Mouse (Mus musculus) frontal cortex, postnatal 25 days (tissue): Measurements from ENCODE around the gene Gm21981.

Source experiments
- DNase-seq, 2 experiments: peaks; one replicate each; pipeline ENCODE4 v3.0.0; 2022; ENCODE audit warnings: low spot score in 2 of 2

Gm21981 gene

DNA sequence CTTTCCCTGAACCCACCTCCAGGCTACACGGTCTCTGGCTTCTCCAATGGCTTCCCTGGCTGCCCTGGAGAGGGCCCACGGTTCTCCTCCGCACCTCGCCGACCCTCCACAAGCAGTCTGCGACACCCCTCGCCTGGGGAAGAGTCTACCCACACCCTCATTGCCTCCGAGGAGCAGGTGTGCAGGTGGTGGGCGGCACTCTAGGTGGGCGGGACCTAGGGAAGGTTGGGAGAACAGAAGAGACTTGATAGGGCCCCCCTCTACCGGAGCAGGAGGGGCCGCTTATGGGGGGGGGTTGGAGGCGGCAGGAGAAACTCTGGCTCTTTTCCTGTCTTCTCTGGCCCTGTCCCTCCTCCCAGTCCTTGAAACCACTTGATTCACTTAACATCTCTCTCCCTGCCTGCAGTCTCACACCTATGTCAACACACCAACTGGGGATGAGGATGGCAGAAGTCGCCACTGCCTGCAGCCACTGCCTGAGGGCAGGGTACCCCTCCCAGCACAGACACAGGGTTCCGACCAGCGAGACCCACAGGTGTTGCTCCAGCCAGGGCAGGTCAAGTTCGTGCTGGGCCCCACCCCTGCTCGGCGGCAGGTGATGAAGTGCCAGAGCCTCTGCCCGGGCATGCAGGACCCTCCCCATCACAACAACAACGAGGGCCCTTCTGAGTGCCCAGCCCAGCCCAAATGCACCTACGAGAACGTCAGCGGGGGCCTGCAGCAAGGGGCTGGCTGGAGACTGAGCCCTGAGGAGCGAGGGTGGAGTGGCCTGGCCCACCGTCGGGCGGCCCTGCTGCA lies 8.5 kb upstream of the Gm21981 start:
- DNase-seq: no peak

DNA sequence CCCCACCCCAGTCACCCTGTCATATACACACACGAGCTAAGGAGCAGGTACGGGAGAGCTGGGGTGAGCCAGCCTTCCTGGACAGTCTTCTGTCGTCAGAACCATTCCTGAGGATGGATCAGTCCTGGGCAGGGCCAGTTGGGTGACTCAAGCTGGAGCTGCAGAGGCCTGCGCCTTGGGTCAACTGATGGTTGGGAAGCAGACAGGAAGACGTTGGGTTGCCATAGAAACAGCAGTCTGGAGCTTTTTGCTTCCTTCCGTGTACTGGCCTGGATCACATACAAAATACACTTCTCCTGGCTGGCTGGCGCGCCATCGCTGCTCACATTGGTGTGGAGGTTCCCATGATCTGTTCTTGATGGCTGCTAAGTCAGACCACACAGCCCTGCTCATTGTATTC lies 7.5 kb upstream of the Gm21981 start:
- DNase-seq: no peak

DNA sequence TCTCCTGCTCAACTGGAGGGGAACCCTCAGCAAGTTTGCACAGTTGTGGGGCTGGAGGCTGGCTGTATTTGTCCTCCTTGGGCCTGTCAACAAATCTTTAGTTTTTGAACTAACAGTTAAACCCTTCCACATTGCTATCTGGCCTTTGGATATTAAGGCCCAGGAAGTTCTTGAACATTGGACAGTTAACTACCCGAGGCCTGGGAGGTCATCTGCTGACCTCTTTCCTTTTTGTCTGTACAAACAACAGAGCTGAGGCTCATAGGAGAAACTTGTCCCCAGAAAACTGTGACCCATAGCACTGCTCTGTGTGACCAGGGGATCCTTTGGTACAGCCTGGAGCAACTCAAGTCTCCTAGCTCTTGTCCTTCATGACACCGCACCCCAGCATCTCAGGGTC lies 4.8 kb upstream of the Gm21981 start:
- DNase-seq: no peak

DNA sequence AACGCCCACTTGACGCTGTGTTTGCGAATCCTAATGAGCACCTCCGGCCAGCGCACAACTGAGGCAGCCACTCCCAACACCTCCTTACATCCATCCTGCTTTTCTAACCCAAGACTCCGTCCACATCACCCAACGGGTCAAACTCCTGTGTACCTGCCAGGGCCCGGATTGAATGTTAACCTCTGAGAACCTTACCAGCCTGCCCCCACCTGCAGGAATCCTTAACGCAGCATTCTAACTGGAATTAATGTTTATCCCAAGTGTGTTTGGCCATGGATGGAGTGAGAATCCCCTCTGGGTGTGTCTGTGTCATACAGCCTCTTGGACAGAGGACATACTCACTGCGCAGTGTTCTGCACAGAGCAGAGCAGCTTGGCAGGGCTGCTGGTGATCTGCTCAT lies 3.9 kb upstream of the Gm21981 start:
- DNase-seq: no peak

DNA sequence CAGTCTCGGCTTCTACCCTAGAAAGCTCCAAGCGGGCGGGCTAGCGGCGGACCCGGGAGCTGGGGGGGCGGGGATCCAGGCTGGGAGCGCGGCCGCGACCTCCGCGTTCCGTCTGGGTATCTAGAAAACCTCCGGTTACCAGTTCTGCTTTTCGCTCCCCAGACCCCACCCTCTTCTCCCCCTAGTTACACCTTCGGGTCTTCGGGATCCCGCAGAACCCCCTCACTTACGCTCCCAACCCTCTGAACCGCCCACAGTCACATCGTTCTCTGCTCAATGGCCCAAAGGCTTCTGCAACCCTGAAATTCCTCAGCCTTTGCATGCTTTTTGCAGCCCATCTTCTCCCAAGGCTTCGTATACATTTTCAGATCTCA lies 1.1 kb upstream of the Gm21981 start:
- DNase-seq: no peak

DNA sequence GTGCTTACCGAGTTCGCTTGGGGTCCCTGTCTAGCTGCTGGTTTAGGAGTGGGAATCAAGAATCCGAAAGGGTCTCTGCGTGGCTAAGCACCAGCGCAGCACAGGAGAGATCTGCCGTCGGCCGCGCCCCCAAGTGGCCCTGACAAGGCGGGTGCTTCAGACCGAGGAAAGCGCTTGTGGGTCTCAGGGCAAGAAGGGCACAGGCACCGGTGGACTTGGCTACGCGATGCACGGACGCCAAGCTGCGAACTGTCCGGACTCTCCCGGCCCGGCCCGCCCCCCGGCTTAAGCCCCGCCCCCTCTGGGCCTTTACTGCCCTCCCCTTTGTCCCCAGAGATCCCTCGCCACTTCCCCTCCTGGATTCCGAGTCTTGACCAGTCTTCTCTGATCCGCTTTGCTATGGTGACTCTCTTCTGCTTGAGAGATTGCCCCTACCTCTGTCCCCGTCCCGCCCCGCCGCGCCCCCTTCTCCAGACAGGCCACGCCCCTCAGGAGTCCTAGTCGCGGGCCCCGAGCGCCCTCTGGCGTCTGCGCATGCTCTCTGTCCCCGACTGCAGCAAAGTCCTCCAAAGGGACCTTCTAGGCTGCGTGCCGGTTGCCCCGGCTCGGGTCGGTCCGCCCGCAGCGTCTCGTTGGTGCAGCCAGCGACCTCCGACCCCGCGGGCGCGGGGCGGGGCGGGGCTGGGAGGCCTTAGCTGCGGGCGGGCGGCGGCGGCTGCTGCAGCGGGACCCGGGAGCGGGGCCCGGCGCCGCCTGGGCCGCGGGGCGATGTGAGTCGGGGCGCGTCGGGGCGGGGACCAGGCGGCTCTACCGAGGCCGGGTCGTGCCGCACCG lies 465 bp upstream of the Gm21981 start, which contains the start of gene Prickle4:
Gene Prickle4, minus strand, starts transcription at position 234 of the 834 bp plus-strand sequence.
- DNase-seq: peak; percentile 92 to 96

DNA sequence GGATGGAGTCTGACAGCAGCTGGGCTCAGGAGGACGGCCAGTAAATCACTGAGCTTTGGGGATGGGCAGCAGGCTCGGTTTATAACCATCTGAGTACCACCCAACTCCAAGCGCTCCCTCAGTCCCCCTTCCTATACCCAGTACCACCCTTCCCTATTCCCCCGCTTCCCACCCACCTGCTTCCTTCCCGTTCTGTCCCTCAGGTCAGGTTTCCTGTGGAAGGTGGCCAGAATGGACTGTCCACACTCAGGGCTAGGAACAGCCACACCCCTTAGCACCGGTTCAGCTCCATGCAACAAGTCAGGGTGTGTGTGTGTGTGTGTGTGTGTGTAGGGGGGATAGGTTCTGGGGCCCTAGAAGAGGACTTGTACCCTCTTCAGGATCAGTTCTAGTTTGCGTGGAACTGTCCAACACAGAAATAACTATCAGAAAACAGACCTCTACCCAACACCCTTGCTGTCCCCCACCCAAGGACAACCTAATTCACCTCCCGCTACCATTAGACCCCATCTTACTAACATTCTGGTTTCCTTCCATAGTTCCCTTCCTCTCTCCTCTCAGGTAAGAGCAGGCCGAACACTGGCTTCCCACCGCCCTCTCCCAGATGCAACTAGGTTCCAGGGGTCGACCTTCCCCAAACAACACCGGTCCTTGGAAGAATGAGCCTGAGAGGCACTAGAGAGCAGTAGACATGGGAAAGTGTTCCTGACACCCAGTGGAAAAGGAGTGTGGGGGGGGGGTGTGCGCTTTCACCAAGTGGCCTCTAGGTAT lies 399 bp downstream of the Gm21981 start:
- DNase-seq: no peak

DNA sequence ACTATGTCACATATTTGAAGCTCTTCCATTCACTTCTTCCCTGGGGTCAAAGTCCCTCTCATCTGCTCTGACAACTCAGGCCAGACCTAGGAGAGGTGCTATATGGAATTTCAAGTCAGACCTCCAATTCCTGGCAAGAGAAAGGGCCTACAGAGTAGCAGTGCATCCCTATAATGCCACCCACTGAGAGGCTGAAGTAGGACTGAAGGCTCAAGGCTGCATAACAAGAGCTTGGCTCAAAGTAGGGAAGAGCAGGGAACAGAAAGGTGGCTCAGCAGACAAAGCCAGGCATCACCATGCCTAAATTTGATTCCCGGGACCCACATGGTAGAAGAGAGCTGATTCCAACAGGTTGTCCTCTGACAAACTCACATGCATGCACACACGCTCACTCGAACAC lies 2.6 kb downstream of the Gm21981 start:
- DNase-seq: no peak

DNA sequence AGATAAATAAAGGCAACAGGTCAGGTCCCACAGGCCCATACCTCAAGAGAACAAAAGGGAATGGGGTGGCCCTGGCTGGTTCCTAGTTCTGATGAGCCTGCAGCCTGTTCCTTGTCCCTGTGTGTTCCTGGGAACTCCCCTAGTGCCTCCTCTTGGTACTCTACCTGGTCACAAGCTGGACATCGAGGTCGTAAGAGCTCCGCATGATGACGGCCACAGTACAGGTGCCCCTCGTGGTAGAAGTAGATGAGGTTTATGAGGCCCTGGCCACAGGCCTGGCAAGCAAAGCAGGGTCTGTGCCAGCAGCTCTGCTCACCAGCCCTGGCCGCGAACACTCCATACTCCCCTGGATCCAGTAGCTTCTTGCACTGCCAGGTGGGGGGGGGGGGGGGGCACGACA lies 4.4 kb downstream of the Gm21981 start:
- DNase-seq: no peak

DNA sequence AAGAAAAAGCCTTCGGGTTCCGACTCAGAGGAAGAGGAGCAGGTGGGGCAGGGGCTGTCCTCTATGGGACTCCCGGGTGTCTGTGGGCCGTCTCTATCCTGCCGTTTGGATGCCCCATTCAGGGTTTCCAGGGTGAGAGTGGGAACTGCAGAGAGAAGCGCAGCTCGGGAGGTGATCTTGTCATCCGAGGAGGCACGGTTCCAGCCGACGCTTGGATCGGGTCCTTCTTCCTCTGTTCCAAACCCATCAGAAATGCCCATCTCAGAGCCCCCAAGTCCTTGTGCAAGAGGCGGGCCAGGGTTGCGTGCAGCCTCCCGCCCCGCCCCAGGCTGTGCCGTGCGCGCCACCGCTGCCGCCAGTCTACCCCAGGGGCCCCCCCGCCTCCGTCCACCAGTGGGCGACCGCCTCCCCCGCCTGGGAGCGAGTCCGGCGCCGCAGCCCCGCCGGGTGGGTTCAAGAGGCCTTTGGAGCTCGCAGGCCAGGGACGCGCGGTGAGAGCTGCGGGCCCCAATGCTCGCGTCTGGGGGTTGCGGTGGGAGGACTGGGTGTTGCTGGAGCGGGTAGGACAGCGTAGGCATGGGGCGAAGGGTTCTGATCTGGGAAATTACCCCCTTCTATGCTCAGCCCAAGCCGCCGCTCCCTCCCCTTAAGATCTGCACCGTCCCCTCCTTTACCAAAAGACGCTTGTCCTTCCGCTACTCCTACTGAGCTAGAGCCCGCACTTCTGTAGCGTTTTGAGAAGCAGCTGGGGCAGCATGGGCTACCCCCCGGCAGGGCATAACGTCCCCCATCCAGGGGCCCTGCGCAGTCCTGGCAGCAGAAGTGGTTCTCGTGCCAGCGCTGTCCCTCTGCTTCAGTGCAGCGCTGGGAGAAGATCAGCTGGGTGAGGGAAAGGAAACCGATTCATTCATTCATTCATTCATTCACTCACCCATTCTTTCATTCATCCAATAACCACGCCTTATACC lies 5.4 kb downstream of the Gm21981 start, which contains the start of gene Frs3:
Gene Frs3, plus strand, starts transcription at position 423 of the 968 bp plus-strand sequence.
- DNase-seq: peak; percentile 61 to 68

DNA sequence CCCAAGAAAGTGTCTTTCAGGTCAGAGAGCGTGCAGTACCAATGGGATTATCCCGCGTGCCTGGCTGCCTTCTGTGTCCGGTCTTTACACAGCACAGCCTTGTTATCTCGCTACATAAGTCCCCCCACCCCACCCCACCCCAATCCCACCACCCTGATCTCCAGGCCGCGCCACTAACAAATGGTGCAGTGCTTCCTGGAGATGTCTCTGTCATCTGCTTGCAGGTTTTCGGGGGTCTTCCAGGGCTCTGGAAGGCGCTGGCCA lies 6.0 kb downstream of the Gm21981 start, which contains the start of gene Tomm6:
Gene Tomm6, minus strand, starts transcription at position 43 of the 264 bp plus-strand sequence.
- no peak for DNase-seq

DNA sequence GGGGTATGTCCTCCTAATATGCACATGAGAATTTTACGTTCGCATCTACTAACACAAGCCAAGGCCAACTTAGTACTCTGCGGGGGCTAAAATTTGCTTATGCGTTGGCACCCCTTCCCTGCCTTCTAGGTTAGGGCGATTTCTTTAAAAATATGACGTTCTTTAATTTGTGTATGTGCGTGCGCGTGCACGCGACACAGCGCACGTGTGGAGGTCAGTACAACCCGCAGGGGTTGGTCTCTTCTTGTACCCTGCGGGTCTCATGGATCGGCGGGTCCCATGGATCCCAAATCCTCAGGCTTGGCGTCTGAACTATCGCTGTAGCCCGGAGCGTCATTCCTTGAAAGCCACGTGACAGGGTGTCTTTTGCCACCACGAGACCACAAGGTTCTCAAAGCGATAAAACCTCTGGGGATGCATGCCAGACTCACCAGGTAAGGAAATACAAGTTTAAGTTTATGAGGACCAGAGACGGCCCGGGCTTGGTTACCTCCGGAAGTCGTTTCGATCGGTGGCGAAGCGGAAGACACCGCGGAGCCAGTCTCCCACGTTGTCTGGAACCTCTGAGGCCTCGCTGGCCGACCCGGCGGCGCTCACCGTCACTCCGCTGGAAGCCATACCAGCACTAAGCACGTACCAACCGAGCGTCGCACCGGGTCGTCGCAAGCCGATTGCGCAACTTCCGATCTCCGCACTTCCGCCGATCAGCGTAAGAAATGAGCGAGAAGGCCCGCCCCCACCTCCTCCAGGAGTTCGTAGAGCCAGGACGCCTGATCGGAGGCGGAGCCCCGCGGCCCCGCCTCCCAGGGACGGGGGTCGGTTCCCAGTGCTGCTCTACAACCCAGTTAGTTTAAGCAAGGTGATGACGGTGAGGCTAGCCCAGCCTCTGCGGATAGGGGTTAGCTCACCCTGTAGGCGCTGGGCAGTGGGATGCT lies 6.6 kb downstream of the Gm21981 start:
- DNase-seq: peak; percentile 91 to 95

DNA sequence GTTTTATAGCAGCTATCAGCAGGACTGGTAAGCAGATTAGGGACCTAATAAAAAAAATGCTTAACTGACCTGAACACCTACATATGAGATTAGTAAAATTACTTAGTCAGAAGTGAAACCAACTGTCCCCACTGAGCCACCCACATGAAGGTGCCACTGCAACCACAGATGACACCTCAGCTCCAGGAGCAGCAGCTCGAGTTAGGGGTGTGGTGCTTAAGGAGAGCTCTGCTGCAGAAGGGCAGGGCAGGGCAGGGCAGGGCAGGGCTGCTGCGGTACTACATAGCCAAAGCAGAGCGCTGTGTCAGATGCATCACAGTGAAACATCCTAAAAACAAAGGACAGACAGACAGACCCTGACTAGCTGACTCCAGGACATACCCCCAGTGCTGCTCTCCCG lies 11.4 kb downstream of the Gm21981 start:
- no peak for DNase-seq

DNA sequence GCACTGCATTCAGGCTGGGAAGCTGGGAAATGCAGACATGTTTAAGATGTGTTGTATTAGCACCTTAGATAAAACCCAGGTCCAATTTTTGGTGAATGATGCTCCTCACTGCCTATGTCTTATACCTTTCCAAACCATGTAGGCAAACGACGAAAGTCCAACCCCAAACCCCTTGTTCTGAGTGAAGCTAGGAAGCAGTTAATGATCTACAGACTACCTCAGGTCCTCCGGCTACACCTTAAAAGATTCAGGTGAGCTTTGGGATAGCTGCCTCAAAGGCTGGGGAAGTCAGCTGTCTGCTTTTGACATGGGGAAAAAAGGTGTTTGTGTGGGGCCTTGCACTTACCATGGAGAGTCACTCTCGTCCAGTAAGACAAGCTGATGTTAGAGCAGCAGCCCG lies 15.6 kb downstream of the Gm21981 start:
- DNase-seq: no peak

DNA sequence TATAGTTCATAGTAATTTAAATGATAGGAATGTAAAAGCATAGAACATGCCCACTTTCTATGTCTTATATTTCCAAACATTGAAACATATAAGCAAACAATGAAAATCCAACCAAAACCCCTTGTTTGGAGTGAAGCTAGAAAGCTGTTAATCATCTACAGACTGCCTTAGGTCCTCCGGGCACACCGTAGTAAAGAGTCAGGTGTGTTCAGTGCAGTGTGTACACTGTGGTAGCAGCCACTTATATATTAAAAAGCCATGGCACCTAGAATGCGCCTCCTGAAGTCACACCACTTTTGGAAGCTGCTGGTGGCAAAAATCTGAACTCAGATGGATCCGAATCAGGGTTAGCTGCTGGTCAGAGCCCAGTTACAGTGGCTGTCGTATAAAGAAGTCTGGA lies 16.0 kb downstream of the Gm21981 start:
- no peak for DNase-seq

DNA sequence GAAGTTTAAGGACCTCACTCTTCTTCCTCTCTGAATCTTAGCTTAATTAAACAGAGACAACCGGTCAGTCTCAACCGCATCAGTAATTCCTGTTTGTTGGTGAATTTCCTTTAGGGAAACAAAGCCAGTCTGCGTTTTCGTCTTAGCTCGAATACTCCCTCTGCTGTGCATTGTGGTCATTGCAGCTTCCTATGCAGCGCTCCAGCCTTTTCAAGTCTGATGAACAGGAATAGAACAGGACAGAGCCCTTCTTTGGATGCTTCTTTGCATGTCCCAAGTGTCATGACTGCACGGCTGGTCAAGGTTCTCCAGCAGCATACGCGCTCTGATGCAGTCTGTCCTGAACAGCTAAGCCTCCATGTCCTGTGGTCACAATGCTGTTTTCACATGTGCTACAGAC lies 17.7 kb downstream of the Gm21981 start:
- peak; percentile 62 to 79 for DNase-seq

DNA sequence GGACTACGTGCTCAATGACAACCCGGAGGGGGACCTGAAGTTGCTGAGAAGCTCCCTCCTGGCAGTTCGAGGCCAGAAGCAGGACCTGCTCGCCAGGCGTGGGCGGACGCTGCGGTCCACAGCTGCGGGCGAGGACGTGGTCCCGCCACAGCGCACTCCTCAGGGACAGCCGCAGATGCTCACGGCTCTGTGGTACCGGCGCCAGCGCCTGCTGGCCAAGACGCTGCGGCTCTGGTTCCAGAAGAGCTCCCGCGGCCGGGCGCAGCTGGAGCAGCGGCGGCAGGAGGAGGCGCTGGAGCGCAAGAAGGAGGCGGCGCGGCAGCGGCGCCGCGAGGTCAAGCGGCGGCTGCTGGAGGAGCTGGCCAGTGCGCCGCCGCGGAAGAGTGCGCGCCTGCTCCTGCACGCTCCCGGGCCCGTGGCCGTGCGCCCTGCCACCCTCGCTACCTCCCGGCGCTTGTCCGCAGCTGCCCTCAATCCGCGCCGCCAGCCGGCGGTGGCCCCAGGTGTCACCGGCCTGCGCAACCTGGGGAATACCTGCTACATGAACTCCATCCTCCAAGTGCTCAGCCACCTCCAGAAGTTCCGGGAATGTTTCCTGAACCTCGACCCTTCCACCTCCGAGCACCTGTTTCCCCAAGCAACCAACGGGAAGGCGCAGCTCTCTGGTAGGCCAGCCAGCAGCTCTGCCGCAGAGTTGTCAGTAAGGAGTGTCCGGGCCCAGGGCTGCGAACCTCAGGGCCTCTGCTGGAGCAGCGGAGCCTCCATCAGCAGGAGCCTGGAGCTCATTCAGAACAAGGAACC lies 21.7 kb downstream of the Gm21981 start:
- peak in 1 of 2 experiments; percentile 22 for DNase-seq

DNA sequence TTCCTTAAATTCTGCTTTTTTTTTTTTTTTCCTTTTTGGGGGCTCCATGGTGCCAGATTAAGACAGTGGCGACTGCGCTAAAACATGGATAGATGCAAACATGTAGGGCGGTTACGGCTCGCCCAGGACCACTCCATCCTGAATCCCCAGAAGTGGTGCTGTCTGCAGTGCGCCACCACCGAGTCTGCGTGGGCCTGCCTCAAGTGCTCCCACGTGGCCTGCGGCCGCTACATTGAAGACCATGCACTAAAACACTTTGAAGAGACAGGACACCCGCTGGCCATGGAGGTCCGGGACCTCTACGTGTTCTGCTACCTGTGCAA lies 22.3 kb downstream of the Gm21981 start:
- no peak for DNase-seq

DNA sequence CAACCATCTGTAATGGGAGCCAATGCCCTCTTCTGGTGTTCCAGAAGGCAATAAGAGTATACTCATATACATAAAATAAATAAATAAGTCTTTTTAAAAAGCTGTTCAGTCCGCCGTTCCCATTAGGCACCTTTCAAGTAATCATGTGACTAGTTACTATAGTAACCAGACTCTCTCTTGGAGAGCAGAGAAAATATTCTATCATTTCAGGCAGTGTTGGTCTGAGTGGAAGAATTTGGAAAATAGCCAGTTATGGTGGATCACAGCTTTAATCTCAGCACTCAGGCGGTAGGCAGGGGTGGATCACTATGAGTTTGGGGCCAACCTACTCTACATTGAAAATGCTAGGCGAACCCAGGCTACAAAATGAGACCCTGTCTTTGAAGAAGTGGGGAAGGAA lies 25.1 kb downstream of the Gm21981 start:
- no peak for DNase-seq
